Mouse (Mus musculus) monocyte, adult 5-6 weeks (primary cell): ENCODE measurements around the gene Gnl3l. TPM values are rescaled to one million over a fixed set of nuclear protein-coding genes. Genes with fewer than 3 reads are reported as not detected.

Experiments
- ATAC-seq: fragments of 153-309, 156-312 bp; replicated peaks from 2 replicates; pipeline ENCODE4 v1.8.0; 2017; ENCODE audit warnings: mild to moderate bottlenecking; ENCODE audit not compliant: low TSS enrichment, insufficient number of reproducible peaks, severe bottlenecking, poor library complexity, low FRiP score
- total RNA-seq: library from RNA; stranded (forward); fragments of 200-1000, 200-491, 200-594 nt; gene quantifications from 3 replicates; pipeline ENCODE4 v1.2.3, GENCODE M21; 2017

Gene Gnl3l
- 17.3 to 36.0 TPM (median 20.2 TPM) in 3 replicates for total RNA-seq

DNA sequence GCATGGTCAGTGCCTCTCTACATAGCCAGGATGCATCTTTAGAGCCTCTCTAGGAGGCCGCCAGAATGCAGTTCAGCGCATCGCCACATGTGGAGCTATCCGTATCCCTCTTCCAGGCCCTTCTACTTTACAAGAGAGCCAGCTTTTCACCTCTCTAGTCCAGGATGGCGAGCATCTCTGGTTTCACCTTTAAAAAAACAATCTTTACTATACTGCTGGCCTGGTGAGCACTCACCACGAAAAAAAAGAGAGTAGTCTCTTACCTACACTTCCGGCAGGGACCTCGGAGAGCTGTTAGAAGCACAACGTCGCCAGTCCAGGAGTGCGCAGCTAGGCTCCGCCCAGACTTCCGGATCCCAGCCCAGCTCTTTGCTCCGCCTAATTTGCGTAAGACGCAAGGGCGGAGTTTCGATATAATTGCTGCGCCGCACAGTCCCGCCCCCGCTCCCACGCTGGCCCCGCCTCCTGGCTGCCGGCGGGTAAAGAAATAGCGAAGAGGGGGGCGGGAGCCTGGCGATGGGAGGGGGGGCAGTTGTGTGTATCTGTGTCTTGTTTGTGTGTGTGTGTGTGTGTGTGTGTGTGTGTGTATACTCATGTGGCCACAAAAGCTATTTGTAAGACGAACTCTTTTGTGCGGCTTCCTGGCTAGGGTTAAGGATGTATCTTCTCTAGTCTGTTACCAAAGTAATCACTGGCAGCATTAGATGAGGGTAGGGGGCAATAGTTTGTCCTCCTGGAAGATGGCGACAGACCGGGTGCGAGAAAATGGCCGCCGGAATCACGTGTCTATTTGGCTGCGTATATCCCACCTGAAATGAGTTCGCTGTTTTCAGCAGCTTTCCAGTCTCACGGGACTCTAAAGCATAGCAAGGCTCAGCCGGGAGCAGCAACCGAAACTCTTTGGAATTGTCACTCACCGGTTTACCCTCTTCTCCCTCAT lies at the start of gene Gnl3l:
TSS of gene Gnl3l (minus strand) at position 385 of the 940 bp plus-strand sequence.
- ATAC-seq: peak; percentile 98

GRCm38 (mm10) chrX:151066071-151066666 lies 49.0 kb upstream of the Gnl3l start:
- ATAC-seq: no peak

GRCm38 (mm10) chrX:151061615-151062299 lies 44.6 kb upstream of the Gnl3l start:
- ATAC-seq: no peak

DNA sequence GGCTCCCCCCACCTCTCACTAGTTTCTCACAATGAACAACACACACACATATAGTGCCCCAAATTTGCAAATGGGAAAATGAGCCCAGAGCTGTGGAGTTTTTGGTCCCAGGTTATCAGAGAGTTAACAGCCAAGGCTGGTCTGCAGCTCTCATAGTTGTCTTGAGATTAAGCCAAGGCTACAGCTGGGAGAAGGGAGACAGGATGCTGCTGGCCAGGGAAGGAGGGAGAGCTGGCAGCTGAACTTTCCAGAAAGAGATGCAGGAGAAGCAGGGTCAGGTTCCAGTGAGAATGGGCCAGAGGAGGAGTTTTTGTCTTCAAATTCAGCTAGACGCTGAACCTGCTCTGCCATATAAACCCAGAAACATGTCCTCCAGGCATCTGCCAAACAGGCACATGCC lies 42.2 kb upstream of the Gnl3l start:
- ATAC-seq: no peak

DNA sequence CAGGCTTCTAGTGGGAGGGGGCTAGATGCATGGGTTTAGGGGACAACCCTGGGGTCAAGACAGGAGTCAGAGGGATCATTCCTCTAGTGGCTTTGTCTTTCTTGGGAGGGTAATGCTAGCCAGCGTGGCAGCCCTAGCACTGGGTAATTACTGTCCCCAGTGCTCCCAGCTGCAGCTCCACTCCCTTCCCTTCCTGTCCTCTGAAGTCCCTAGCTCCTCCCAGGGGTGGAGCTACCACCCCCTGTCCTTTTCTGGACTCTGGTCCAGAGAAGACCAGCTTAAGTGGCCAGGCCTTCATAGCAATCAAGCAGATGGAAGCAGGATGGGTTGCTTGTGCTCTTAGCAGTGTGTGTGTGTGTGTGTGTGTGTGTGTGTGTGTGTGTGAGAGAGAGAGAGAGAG lies 38.4 kb upstream of the Gnl3l start:
- ATAC-seq: no peak

DNA sequence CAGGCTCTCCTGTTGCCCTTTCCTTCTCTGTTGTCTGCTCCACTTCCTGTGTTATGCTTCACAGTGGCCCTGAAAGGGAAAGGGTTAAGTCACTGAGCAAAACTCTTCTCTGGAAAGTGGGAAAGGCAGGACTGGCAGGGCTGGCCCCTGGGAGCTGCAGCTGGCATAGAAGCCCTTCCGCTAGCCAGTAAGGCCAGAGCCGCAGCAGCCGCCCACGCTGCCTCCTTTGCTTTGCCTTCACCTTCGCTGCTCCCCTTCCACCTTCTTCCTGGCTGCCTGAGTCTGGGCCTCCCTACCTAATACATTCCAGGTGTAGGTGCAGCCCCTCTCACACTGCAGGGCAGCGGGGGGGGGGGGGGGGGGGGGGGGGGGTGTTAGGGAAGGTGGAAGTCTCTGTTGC lies 37.4 kb upstream of the Gnl3l start:
- no peak for ATAC-seq

GRCm38 (mm10) chrX:151050337-151050736 lies 33.2 kb upstream of the Gnl3l start:
- no peak for ATAC-seq

- ATAC-seq: no peak
These were observed 32.6 kb upstream of the Gnl3l start for GRCm38 (mm10) chrX:151049661-151050215.

GRCm38 (mm10) chrX:151047431-151048058 lies 30.4 kb upstream of the Gnl3l start:
- no peak for ATAC-seq

DNA sequence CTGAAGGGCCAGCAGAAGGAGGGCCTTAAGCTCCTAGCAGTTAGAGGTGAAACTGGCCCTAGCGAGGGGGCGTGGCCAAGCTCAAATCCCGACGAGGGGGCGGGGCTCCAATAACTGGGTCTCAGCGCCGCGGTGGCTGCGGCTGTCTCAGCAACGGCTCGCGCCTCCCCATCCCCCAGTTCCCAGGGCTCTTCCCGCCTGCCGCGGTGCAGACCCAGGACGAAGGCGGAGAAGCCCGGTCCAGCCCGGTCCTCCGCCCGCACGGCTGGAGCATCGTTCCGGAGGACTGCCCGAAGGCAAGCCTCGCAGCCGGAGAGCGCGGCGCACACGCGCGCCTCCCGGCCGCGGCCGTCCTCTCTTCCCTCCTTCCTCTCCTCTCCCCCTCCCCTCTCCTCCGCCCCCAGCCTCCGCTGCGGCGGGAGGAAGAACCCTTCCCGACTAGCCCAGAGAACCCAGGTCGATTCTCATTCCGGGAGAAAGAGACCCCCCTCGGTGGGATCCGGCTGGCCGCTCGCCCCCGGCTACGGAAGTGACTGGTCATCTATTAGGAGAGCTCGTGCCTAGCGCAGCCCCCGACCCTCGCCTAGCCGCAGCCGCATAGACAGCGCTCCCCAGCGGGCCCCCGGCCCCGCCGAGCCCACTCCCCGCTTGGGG lies 29.8 kb upstream of the Gnl3l start:
- no peak for ATAC-seq

DNA sequence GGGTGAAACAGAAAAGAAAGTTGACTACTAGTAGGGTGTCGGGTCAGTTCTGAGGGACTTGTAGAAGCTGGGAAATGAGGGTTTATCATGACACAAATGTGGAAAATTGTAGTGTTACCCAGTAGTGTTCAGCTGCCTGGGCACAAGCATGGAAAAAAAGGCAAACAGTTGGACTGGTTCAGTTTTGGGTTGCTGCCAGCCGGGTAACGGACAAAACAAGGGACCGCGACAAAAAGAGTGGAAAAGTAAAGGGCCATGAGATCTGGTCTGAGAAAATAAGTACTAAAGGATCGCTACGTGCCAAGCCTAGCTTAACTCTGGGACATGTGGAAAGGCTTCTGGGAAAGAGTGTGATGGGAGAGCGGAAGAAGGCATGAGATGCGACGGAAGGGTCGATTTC lies 29.2 kb upstream of the Gnl3l start:
- ATAC-seq: no peak

DNA sequence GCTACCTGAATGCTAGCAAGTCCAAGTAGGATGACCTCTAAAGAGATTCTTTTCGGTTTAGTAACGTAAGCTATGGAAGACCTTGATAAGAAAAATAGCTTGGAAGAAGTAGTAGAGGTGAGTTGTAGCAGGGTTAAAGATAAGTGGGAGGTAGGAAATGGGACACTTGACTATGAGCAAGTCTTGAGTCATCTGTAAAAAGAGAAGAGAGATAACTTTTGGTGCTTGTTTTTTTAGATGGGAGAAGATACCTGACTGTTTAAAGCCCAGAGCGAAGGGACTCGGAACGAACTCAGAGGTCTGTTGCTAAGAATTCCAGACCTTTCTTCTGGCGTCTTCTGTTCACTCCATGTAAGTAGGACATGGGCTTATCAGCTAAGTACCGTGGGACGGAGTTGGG lies 28.7 kb upstream of the Gnl3l start, which contains the start of gene Fgd1:
TSS of gene Fgd1 (plus strand) at position 301 of the 400 bp plus-strand sequence.
- ATAC-seq: no peak

DNA sequence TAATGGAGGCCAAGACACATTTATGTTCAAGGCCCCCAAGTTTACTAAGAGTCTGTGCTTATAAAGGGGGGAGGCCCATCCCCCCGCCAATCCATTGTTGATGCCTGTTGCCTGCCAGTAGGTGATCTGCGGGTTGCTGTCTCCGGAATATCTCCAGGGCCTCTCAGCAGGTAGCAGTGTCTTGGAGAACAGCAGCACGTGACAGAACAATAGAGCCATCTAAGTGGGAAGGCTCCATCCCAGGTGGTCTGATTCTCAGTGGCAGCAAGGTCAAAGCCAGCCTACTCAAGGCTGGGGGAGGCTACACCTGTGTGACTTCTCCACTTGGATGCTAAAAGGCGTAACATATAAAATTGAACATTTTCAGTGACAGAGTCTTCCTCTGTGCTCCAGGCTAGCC lies 24.1 kb upstream of the Gnl3l start:
- ATAC-seq: no peak

DNA sequence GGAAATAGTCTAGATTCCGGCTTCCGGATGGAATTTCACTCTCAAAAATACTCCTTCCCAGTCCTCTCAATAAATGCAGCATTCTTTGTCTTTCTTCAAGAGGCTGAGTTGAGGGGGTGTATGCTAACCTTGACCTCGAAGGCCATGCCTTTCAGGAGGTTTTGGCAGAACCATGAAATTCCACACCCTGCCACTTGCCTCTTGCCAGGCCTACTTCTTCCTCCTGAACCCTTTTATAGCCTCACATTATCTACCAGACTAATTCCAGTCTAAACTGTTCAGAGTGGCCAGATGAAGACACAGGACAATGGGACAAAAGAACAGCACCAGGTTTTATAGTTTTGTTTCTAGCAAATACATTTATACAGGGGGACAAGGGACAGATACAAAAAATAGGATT lies 14.3 kb upstream of the Gnl3l start:
- ATAC-seq: no peak

DNA sequence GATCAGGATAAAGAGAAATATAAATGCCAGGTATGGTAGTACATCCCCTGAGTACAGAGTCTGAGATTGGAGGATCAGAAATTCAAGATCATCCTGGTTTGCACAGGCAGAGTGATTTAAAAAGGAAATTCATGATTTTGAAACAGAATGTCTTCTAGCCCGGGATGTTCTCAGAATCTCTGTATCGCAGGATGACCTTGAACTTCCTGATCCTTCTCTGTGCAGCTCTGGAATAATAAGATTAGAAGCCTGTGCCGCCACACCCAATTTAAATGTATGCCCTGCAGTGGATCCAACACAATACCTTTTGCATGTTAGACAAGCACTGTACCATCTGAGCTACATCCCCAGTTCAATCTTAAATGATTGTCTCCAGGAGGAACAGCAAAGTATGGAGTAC lies 1.7 kb upstream of the Gnl3l start:
- no peak for ATAC-seq

GRCm38 (mm10) chrX:151017897-151018296 lies 775 bp upstream of the Gnl3l start:
- ATAC-seq: no peak

- ATAC-seq: no peak
These were observed 20.3 kb downstream of the Gnl3l start for GRCm38 (mm10) chrX:150996775-150997174.

GRCm38 (mm10) chrX:150981621-150982020 lies 35.5 kb downstream of the Gnl3l start:
- no peak for ATAC-seq
